Mouse (Mus musculus) midbrain, postnatal 0 days (tissue): ENCODE results near the gene Esyt3. TPM values are rescaled to one million over a fixed set of nuclear protein-coding genes. Genes with fewer than 3 reads are reported as not detected.

Experiments used
- ATAC-seq: fragments of 200-750 bp; cut with Nextera tagmentation; 2 replicates; pipeline ENCODE4 v1.8.0; 2017; ENCODE audit warnings: moderate number of reproducible peaks, mild to moderate bottlenecking, moderate TSS enrichment, moderate library complexity; ENCODE audit not compliant: low FRiP score
- DNase-seq: peaks from one replicate; pipeline ENCODE4 v3.0.0-alpha.2; 2015; ENCODE audit warnings: low spot score
- H3K27ac ChIP-seq: fragments of 300-500 bp; sonication (generic); 2 replicates; pipeline ENCODE4 v1.5.1; 2014; ENCODE audit warnings: low read depth, mild to moderate bottlenecking, low read length, mixed read lengths
- H3K27me3 ChIP-seq: fragments of 300-500 bp; sonication (generic); 2 replicates; pipeline ENCODE4 v1.6.1; 2014; ENCODE audit warnings: low read length, control low read depth, mixed read lengths; ENCODE audit not compliant: insufficient read depth
- H3K36me3 ChIP-seq: fragments of 300-500 bp; sonication (generic); 2 replicates; pipeline ENCODE4 v1.6.1; 2014; ENCODE audit warnings: low read length, control low read depth, mixed read lengths; ENCODE audit not compliant: insufficient read depth
- H3K4me1 ChIP-seq: fragments of 300-500 bp; sonication (generic); 2 replicates; pipeline ENCODE4 v1.6.1; 2014; ENCODE audit warnings: mild to moderate bottlenecking, control low read depth, antibody characterized with exemption, low read length, mixed read lengths; ENCODE audit not compliant: insufficient read depth
- H3K4me2 ChIP-seq: fragments of 300-500 bp; sonication (generic); 2 replicates; pipeline ENCODE4 v1.6.1; 2014; ENCODE audit warnings: low read depth, mild to moderate bottlenecking, low read length, mixed read lengths; ENCODE audit not compliant: poor library complexity, severe bottlenecking
- H3K4me3 ChIP-seq: fragments of 300-500 bp; sonication (generic); 2 replicates; pipeline ENCODE4 v1.5.1; 2014; ENCODE audit warnings: low read depth, mild to moderate bottlenecking, low read length, moderate library complexity
- H3K9ac ChIP-seq: fragments of 300-500 bp; sonication (generic); replicated peaks from 2 replicates; pipeline ENCODE4 v1.6.1; 2014; ENCODE audit warnings: mild to moderate bottlenecking, low read length, moderate library complexity, mixed read lengths; ENCODE audit not compliant: poor library complexity, severe bottlenecking
- H3K9me3 ChIP-seq: fragments of 300-500 bp; sonication (generic); 2 replicates; pipeline ENCODE4 v1.6.1; 2016; ENCODE audit warnings: low read length, control low read depth
- CTCF ChIP-seq: IDR thresholded peaks from 2 replicates; pipeline ENCODE4 v1.5.1; 2016; ENCODE audit warnings: antibody characterized with exemption, mild to moderate bottlenecking
- whole genome bisulfite sequencing: fragments of 180-500 bp; shearing (Covaris S2); extraction: QIAGEN DNeasy Blood & Tissue Kit; methylation state at CpG from one replicate; pipeline ENCODE4 v1.1.7; 2014; 5-methylcytosine and 5-hydroxymethylcytosine counted together
- polyA plus RNA-seq: library from polyadenylated mRNA; unstranded; fragments of >200 nt; fragmentation: Nextera tagmentation; extraction: Ambion mirVana; gene quantifications from 2 replicates; pipeline ENCODE4 v1.2.1, GENCODE M21; 2015
- total RNA-seq: library from RNA; depleted of rRNA; stranded (reverse); fragments of >200 nt; gene quantifications from 2 replicates; pipeline ENCODE4 v1.2.3, GENCODE M21; 2014

Esyt3 gene
- total and polyA plus RNA-seq, 2 experiments from 2014 or later, result 0.82 to 1.8 TPM

DNA sequence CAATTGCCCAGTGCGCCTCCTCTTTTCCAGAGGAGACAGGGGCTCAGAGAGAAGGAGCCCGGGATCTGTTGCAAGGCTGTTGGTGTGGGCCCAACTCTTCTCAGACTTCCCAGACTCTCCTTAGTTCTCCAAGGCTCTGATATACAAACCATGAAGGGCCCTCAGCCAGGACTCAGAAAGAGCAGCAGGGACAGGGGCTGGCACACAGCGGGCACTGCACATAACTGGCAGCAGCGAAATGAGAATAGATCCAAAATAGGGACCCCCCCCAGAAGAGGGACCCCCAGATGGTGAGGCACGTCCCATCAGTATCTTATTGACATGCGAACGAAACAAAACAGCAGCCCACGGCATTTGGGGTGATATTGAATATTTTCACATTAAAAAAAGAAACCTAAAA, 34.8 kb upstream of the Esyt3 start:
- H3K27me3 ChIP-seq, result no peaks in the 10 kb centered on the region
- H3K36me3 ChIP-seq, result peaks cover 12% of the 10 kb centered on the region
- H3K4me1 ChIP-seq, result no peaks in the 10 kb centered on the region
- H3K9me3 ChIP-seq, result no peaks in the 10 kb centered on the region
- H3K27ac ChIP-seq, result no peak overlapping the region
- no peak overlapping the region for H3K9ac ChIP-seq
- 85% methylated on average over 8 of the region's 8 CpGs for WGBS
- H3K4me3 ChIP-seq, result no peak overlapping the region
- ATAC-seq (no peak), DNase-seq (no peak)
- no peak overlapping the region for H3K4me2 ChIP-seq
- TF ChIP-seq CTCF, result no peak

- Histone ChIP-seq H3K4me1 (no peaks in the 10 kb centered on the region), H3K9ac (no peak overlapping the region), H3K36me3 (peaks cover 14% of the 10 kb centered on the region), H3K27ac (no peak overlapping the region), H3K27me3 (no peaks in the 10 kb centered on the region), H3K4me3 (no peak overlapping the region), H3K4me2 (no peak overlapping the region), H3K9me3 (no peaks in the 10 kb centered on the region)
- no peak for ATAC-seq
- DNase-seq, result no peak
- 96% methylated on average over 10 of the region's 10 CpGs for WGBS
- TF ChIP-seq CTCF, result no peak
Observed at GRCm38 (mm10) chr9:99391557-99391956, 33.2 kb upstream of the Esyt3 start.

DNA sequence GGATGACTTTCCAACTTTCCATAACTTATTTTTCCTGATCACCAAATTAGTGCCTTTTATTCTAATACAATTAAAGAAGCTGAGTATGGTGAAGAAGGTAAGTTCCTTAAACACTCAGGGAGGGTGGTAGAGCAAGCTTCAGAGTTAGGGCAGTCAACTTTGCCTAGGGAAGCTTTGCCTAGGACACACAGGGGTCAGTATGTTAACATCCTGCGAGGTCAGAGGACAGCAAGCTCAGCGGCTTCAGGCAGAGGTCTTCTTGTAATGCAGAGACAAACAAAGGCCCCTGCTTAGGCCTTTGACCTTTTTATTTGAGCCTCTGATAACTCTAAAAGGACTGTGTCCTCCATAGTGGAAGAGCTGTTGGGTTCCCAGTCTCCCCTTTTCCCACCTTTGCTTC, 32.4 kb upstream of the Esyt3 start:
- H3K27ac ChIP-seq, result no peak overlapping the region
- no peaks in the 10 kb centered on the region for H3K4me1 ChIP-seq
- no peaks in the 10 kb centered on the region for H3K27me3 ChIP-seq
- TF ChIP-seq CTCF, result no peak
- ATAC-seq (no peak), DNase-seq (no peak)
- no peaks in the 10 kb centered on the region for H3K9me3 ChIP-seq
- WGBS, result 35% methylated on average over 2 of the region's 2 CpGs
- H3K4me3 ChIP-seq, result no peak overlapping the region
- H3K36me3 ChIP-seq, result peaks cover 20% of the 10 kb centered on the region
- H3K4me2 ChIP-seq, result no peak overlapping the region
- H3K9ac ChIP-seq, result no peak overlapping the region

DNA sequence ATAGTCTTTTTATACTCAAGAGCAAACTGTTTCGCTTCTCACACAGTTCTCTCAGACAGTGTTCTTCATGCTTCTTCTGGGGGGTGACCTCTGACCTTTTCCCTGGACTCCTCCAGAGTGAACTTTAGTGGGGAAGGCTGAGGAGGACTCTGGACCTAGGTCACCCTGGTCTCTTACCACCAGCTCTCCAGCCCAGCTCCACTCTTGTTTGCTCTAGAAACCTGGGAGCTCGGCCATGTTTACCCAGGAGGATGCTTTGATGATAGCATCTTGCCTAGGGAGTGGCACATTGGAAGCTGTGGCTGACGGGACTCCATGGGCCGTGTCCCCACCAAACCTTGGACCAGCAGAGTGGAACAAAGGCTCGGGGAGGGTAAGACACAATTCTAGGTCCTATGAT, 31.8 kb upstream of the Esyt3 start:
- H3K9me3 ChIP-seq, result no peaks in the 10 kb centered on the region
- H3K4me1 ChIP-seq, result no peaks in the 10 kb centered on the region
- WGBS, result 82% methylated on average over 5 of the region's 5 CpGs
- H3K9ac ChIP-seq, result no peak overlapping the region
- DNase-seq (no peak), ATAC-seq (no peak)
- no peaks in the 10 kb centered on the region for H3K27me3 ChIP-seq
- no peak overlapping the region for H3K4me2 ChIP-seq
- no peak for TF ChIP-seq CTCF
- H3K36me3 ChIP-seq, result peaks cover 23% of the 10 kb centered on the region
- no peak overlapping the region for H3K27ac ChIP-seq
- H3K4me3 ChIP-seq, result no peak overlapping the region

DNA sequence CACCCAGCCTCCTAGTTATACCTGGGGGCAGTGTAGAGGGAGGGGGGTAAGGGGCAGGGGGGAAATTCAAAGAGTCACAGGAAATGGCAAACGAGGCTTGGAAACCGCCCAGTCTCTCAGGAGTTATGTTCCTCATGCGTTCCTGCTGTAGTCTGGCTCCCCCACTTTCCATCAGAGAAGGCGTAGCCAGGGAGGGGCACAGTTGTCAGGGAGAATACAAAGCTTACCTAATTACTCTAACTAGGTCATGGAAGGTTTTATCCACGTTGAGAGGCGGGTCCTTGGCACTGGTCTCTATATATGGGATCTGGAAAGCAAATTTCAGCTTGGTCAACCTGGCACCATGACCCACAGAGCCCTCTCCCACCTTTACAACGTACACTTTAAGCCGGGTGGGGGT, 31.1 kb upstream of the Esyt3 start:
- peaks cover 23% of the 10 kb centered on the region for H3K36me3 ChIP-seq
- H3K4me3 ChIP-seq, result no peak overlapping the region
- H3K4me1 ChIP-seq, result no peaks in the 10 kb centered on the region
- H3K9ac ChIP-seq, result no peak overlapping the region
- H3K27ac ChIP-seq, result no peak overlapping the region
- ATAC-seq (no peak), DNase-seq (no peak)
- no peak overlapping the region for H3K4me2 ChIP-seq
- TF ChIP-seq CTCF, result no peak
- no peaks in the 10 kb centered on the region for H3K27me3 ChIP-seq
- whole genome bisulfite sequencing, result 81% methylated on average over 8 of the region's 8 CpGs
- no peaks in the 10 kb centered on the region for H3K9me3 ChIP-seq

GRCm38 (mm10) chr9:99388856-99389255, 30.5 kb upstream of the Esyt3 start:
- no peak overlapping the region for H3K4me2 ChIP-seq
- H3K27me3 ChIP-seq, result no peaks in the 10 kb centered on the region
- WGBS, result 69% methylated on average over 9 of the region's 9 CpGs
- no peak overlapping the region for H3K4me3 ChIP-seq
- H3K36me3 ChIP-seq, result peaks cover 23% of the 10 kb centered on the region
- H3K4me1 ChIP-seq, result no peaks in the 10 kb centered on the region
- no peak for ATAC-seq
- no peak overlapping the region for H3K9ac ChIP-seq
- H3K9me3 ChIP-seq, result no peaks in the 10 kb centered on the region
- H3K27ac ChIP-seq, result peak overlapping the region; percentile 59; the same call in 1 of the 2 replicates
- DNase-seq, result no peak
- no peak for TF ChIP-seq CTCF
